Mouse (Mus musculus) adrenal gland, postnatal 14 days (tissue): ENCODE data around the gene Stat6. TPM values are rescaled to one million over a fixed set of nuclear protein-coding genes. Genes with fewer than 3 reads are reported as not detected.

Source experiments
- total RNA-seq: library from RNA; stranded (reverse); gene quantifications from 2 replicates; pipeline ENCODE4 v1.2.3, GENCODE M21; 2021

Stat6 gene
- total RNA-seq, 1 experiment from 2014 or later = 75.0 TPM

Other genes starting within 250 kb of the Stat6 start
- gene Stac3, start 141.3 kb upstream of the Stat6 start, total RNA-seq = 1.7 and 2.7 TPM in 2 replicates
- gene Ndufa4l2, start 128.0 kb upstream of the Stat6 start, total RNA-seq = 53.5 and 55.7 TPM in 2 replicates
- 50.9 and 57.3 TPM in 2 replicates for gene Shmt2, start 120.5 kb upstream of the Stat6 start, total RNA-seq
- 7.4 and 8.0 TPM in 2 replicates for gene Nxph4, start 108.4 kb upstream of the Stat6 start, total RNA-seq
- gene Lrp1, start 21.8 kb upstream of the Stat6 start, total RNA-seq = 138 and 201 TPM in 2 replicates
- gene Nemp1, start 23.9 kb downstream of the Stat6 start, total RNA-seq = 9.2 and 9.4 TPM in 2 replicates
- 23.7 and 24.6 TPM in 2 replicates for gene Nab2, start 25.6 kb downstream of the Stat6 start, total RNA-seq
- 1.5 and 1.9 TPM in 2 replicates for gene Myo1a, start 62.2 kb downstream of the Stat6 start, total RNA-seq
- not detected in 2 replicates for gene Tac2, start 81.5 kb downstream of the Stat6 start, total RNA-seq
- gene Zbtb39, start 96.6 kb downstream of the Stat6 start, total RNA-seq = 11.6 and 12.2 TPM in 2 replicates
- gene Gpr182, start 108.7 kb downstream of the Stat6 start, total RNA-seq = 12.0 and 14.2 TPM in 2 replicates
- 0.94 and 1.9 TPM in 2 replicates for gene Rdh1, start 116.7 kb downstream of the Stat6 start, total RNA-seq
- gene Rdh16f1, start 116.8 kb downstream of the Stat6 start, total RNA-seq = 1.4 and 2.6 TPM in 2 replicates
- gene Rdh9, start 133.4 kb downstream of the Stat6 start, total RNA-seq = 1.5 and 21.4 TPM in 2 replicates
- 0.64 and 1.7 TPM in 2 replicates for gene Rdh16, start 158.2 kb downstream of the Stat6 start, total RNA-seq
- gene Rdh19, start 206.9 kb downstream of the Stat6 start, total RNA-seq = not detected in 2 replicates
- gene Rdh16f2, start 223.5 kb downstream of the Stat6 start, total RNA-seq = 1.4 TPM in 1 of 2 replicates, not detected in the other
- 3.9 and 81.0 TPM in 2 replicates for gene Rdh7, start 245.8 kb downstream of the Stat6 start, total RNA-seq